Mouse (Mus musculus) hindlimb bud, embryonic 11.5 days (tissue): ENCODE measurements around the gene Adam1a.

Experiments
- DNase-seq: peaks from one replicate; pipeline ENCODE4 v3.0.0-alpha.2; 2012; ENCODE audit warnings: low read depth, low spot score; ENCODE audit errors: extremely low spot score

The Adam1a gene

GRCm38 (mm10) chr5:121544910-121545792, at the start of gene Adam1a, which contains the start of gene Gm42878:
Adam1a (minus strand) TSS chr5:121545482.
Gm42878 (minus strand) TSS chr5:121545482.
- DNase-seq, result no peak

- no peak for DNase-seq
These were observed 49.5 kb upstream of the Adam1a start for GRCm38 (mm10) chr5:121594714-121595313.

- DNase-seq, result peak; percentile 49
These were observed 48.4 kb upstream of the Adam1a start, which contains the start of gene Aldh2 for GRCm38 (mm10) chr5:121593451-121594401. Aldh2 (minus strand) TSS chr5:121593824.

- no peak for DNase-seq
These were observed 47.6 kb upstream of the Adam1a start for GRCm38 (mm10) chr5:121592816-121593407.

- DNase-seq, result no peak
These were observed 47.0 kb upstream of the Adam1a start for GRCm38 (mm10) chr5:121592064-121592815.

- no peak for DNase-seq
These were observed 46.3 kb upstream of the Adam1a start for GRCm38 (mm10) chr5:121591417-121592063.

GRCm38 (mm10) chr5:121589928-121590327, 44.6 kb upstream of the Adam1a start:
- no peak for DNase-seq

GRCm38 (mm10) chr5:121586400-121587039, 41.2 kb upstream of the Adam1a start:
- no peak for DNase-seq

- DNase-seq, result no peak
These were observed 40.4 kb upstream of the Adam1a start for GRCm38 (mm10) chr5:121585699-121586098.

- no peak for DNase-seq
These were observed 39.7 kb upstream of the Adam1a start for GRCm38 (mm10) chr5:121585005-121585404.

GRCm38 (mm10) chr5:121583765-121584501, 38.7 kb upstream of the Adam1a start:
- no peak for DNase-seq

- DNase-seq, result no peak
These were observed 36.7 kb upstream of the Adam1a start for GRCm38 (mm10) chr5:121581945-121582344.

GRCm38 (mm10) chr5:121576927-121577488, 31.7 kb upstream of the Adam1a start:
- DNase-seq, result no peak

- no peak for DNase-seq
These were observed 30.6 kb upstream of the Adam1a start for GRCm38 (mm10) chr5:121575867-121576266.

GRCm38 (mm10) chr5:121574145-121574544, 28.9 kb upstream of the Adam1a start:
- no peak for DNase-seq

GRCm38 (mm10) chr5:121570787-121571186, 25.5 kb upstream of the Adam1a start:
- DNase-seq, result no peak

GRCm38 (mm10) chr5:121569881-121570420, 24.7 kb upstream of the Adam1a start:
- no peak for DNase-seq
